Mouse (Mus musculus): ENCODE data around the gene Rassf3.

Rassf3 gene

GRCm38 (mm10) chr10:121394789-121395325 lies 81.3 kb downstream of the Rassf3 start:
- no peak for DNase-seq

GRCm38 (mm10) chr10:121394270-121394669 lies 81.9 kb downstream of the Rassf3 start:
- no peak for DNase-seq

- no peak for DNase-seq
These were observed 84.2 kb downstream of the Rassf3 start for GRCm38 (mm10) chr10:121391901-121392300.

- DNase-seq, result no peak
These were observed 85.5 kb downstream of the Rassf3 start for GRCm38 (mm10) chr10:121390602-121391001.

GRCm38 (mm10) chr10:121386347-121386746 lies 89.8 kb downstream of the Rassf3 start:
- no peak for DNase-seq

- DNase-seq, result no peak
These were observed 90.5 kb downstream of the Rassf3 start for GRCm38 (mm10) chr10:121385695-121386094.

- DNase-seq, result peak; percentile 52
These were observed 91.4 kb downstream of the Rassf3 start for GRCm38 (mm10) chr10:121384710-121385109.

GRCm38 (mm10) chr10:121381280-121381679 lies 94.9 kb downstream of the Rassf3 start:
- no peak for DNase-seq

GRCm38 (mm10) chr10:121379387-121379786 lies 96.8 kb downstream of the Rassf3 start:
- no peak for DNase-seq

GRCm38 (mm10) chr10:121376530-121377271 lies 99.4 kb downstream of the Rassf3 start:
- peak; percentile 66 for DNase-seq

- no peak for DNase-seq
These were observed 100.3 kb downstream of the Rassf3 start for GRCm38 (mm10) chr10:121375649-121376493.

GRCm38 (mm10) chr10:121374693-121375620 lies 101.2 kb downstream of the Rassf3 start:
- peak; percentile 73 for DNase-seq

GRCm38 (mm10) chr10:121374013-121374412 lies 102.1 kb downstream of the Rassf3 start:
- DNase-seq, result no peak

- DNase-seq, result peak; percentile 43
These were observed 105.4 kb downstream of the Rassf3 start for GRCm38 (mm10) chr10:121370777-121371176.

GRCm38 (mm10) chr10:121368783-121369465 lies 107.2 kb downstream of the Rassf3 start:
- DNase-seq, result peak; percentile 67

GRCm38 (mm10) chr10:121367780-121368179 lies 108.4 kb downstream of the Rassf3 start:
- no peak for DNase-seq

GRCm38 (mm10) chr10:121367271-121367670 lies 108.9 kb downstream of the Rassf3 start:
- DNase-seq, result no peak

- peak; percentile 78 for DNase-seq
These were observed 110.3 kb downstream of the Rassf3 start for GRCm38 (mm10) chr10:121365781-121366272.

- peak; percentile 83 for DNase-seq
These were observed 111.2 kb downstream of the Rassf3 start, which contains the start of gene Gns for GRCm38 (mm10) chr10:121364801-121365564. Gene Gns, plus strand, starts transcription at chr10:121365090.

GRCm38 (mm10) chr10:121364306-121364705 lies 111.8 kb downstream of the Rassf3 start:
- DNase-seq, result no peak

- DNase-seq, result no peak
These were observed 112.9 kb downstream of the Rassf3 start for GRCm38 (mm10) chr10:121363201-121363600.
